Mouse (Mus musculus) monocyte, adult 2 months (primary cell): ENCODE measurements around the gene Kif4.

Experiments
- DNase-seq, 2 experiments: peaks; one replicate each; pipeline ENCODE4 v3.0.0; 2022; ENCODE audit warnings: low spot score in 2 of 2, low read depth in 1 of 2

Gene Kif4

GRCm38 (mm10) chrX:100729665-100730188, 104.2 kb downstream of the Kif4 start, which contains the start of gene Gdpd2:
Gdpd2 (plus strand) TSS chrX:100729873.
- DNase-seq = no peak

GRCm38 (mm10) chrX:100730266-100730665, 104.7 kb downstream of the Kif4 start:
- no peak for DNase-seq

GRCm38 (mm10) chrX:100734359-100734758, 108.8 kb downstream of the Kif4 start:
- no peak for DNase-seq

- DNase-seq = no peak
These were observed 113.4 kb downstream of the Kif4 start for GRCm38 (mm10) chrX:100738918-100739317.

- no peak for DNase-seq
These were observed 113.9 kb downstream of the Kif4 start for GRCm38 (mm10) chrX:100739443-100739842.

- no peak for DNase-seq
These were observed 115.2 kb downstream of the Kif4 start for GRCm38 (mm10) chrX:100740785-100741184.

GRCm38 (mm10) chrX:100741940-100742339, 116.4 kb downstream of the Kif4 start:
- no peak for DNase-seq

- no peak for DNase-seq
These were observed 140.3 kb downstream of the Kif4 start for GRCm38 (mm10) chrX:100765855-100766254.

- DNase-seq = no peak
These were observed 141.8 kb downstream of the Kif4 start, which contains the start of gene Dlg3 for GRCm38 (mm10) chrX:100767181-100767884. Dlg3 (plus strand) TSS chrX:100767722.

- no peak for DNase-seq
These were observed 142.5 kb downstream of the Kif4 start for GRCm38 (mm10) chrX:100767885-100768626.

GRCm38 (mm10) chrX:100769281-100769680, 143.7 kb downstream of the Kif4 start:
- DNase-seq = no peak

GRCm38 (mm10) chrX:100774341-100774811, 148.8 kb downstream of the Kif4 start:
- peak; percentile 7 to 19 for DNase-seq

GRCm38 (mm10) chrX:100775405-100775804, 149.9 kb downstream of the Kif4 start:
- DNase-seq = no peak

- no peak for DNase-seq
These were observed 151.0 kb downstream of the Kif4 start for GRCm38 (mm10) chrX:100776494-100776893.
